11 mouse cellular contexts compared by ENCODE assay signal in genomic region chr5:124506731-124507359, GRCm38 (mm10). TPM values are rescaled to one million over a fixed set of nuclear protein-coding genes. Genes with fewer than 3 reads are reported as not detected.
A peak's percentile ranks its signal among the peaks of the same experiment; 100 is the strongest.
DNase-seq lines count a peak whose midpoint lies in the region; ATAC-seq and TF ChIP-seq lines count a peak whose summit lies in the region.
"Had no signal": no experiment of that assay in that cellular context is flagged by ENCODE, and none has a peak within 500 bp of the region (broad histone marks: within the 10 kb centered on the region; RNA-seq: fewer than 3 reads in every experiment).

No protein-coding gene starts in this region.

- no peaks in the 10 kb centered on the region for H3K9me3 ChIP-seq in heart, embryonic 14.5 days (ENCODE audit: control insufficient read depth, low read length)
- no peaks in the 10 kb centered on the region for H3K9me3 ChIP-seq in forebrain, embryonic 15.5 days

- H3K4me2 ChIP-seq in heart, embryonic 14.5 days (ENCODE audit: low read length), result no peak overlapping the region
- H3K4me2 ChIP-seq in myocyte (ENCODE audit: low read depth), result peak overlapping the region; percentile 53
- H3K4me2 ChIP-seq in forebrain, embryonic 15.5 days (replicated peaks), result no peak overlapping the region

- TF ChIP-seq POLR2A in myocyte (IDR thresholded peaks at IDR 0.05; ENCODE audit: insufficient read length, low read depth), result no peak

- peaks cover 7 to 19% of the 10 kb centered on the region in 2 experiments for H3K4me1 ChIP-seq in heart, embryonic 14.5 days (ENCODE audit: control insufficient read depth in 2 of 2, insufficient read depth in 2 of 2, low read length in 2 of 2)
- H3K4me1 ChIP-seq in forebrain, embryonic 15.5 days, result no peaks in the 10 kb centered on the region

- H3K9ac ChIP-seq in heart, embryonic 14.5 days (ENCODE audit: low read length), result peak overlapping the region; percentile 25; the same call in 1 of the 2 replicates
- no peak overlapping the region for H3K9ac ChIP-seq in forebrain, embryonic 15.5 days (replicated peaks)

- H3K4me3 ChIP-seq in layer of hippocampus, adult 2 months, result no peak overlapping the region
- H3K4me3 ChIP-seq in heart, embryonic 14.5 days (ENCODE audit: control insufficient read depth in 1 of 2, insufficient read depth in 1 of 2, low read depth in 1 of 2, low read length in 2 of 2), result no peak overlapping the region
- no peak overlapping the region for H3K4me3 ChIP-seq in myocyte
- H3K4me3 ChIP-seq in forebrain, embryonic 15.5 days, result no peak overlapping the region

- peak; percentile 28; the same call in 1 of the 2 replicates for TF ChIP-seq CTCF in layer of hippocampus, adult 2 months (conservative IDR thresholded peaks at IDR 0.05)

- intact Hi-C loops in left cerebral cortex, postnatal 36 days (cut with DNase I), result no loop called here

- H3K27me3 ChIP-seq in heart, embryonic 14.5 days (ENCODE audit: control insufficient read depth, insufficient read depth, low read length), result no peaks in the 10 kb centered on the region
- H3K27me3 ChIP-seq in myocyte (ENCODE audit: control insufficient read depth, insufficient read depth, insufficient read length), result no peaks in the 10 kb centered on the region
- no peaks in the 10 kb centered on the region for H3K27me3 ChIP-seq in forebrain, embryonic 15.5 days

- H3K79me2 ChIP-seq in myocyte (ENCODE audit: control insufficient read depth, insufficient read depth), result no peaks in the 10 kb centered on the region

- ATAC-seq in common myeloid progenitor, adult 5-6 weeks (replicated peaks; ENCODE audit: low read depth, poor library complexity, severe bottlenecking), result peak; percentile 69
- no peak for ATAC-seq in heart, embryonic 14.5 days (ENCODE audit: insufficient number of reproducible peaks, insufficient read depth, low FRiP score, low read depth)
- no peak for ATAC-seq in forebrain, embryonic 15.5 days (replicated peaks)
- ATAC-seq: forebrain, embryonic 14.5 days; midbrain, embryonic 16.5 days had no signal

- peak overlapping the region; percentile 83 for H3K27ac ChIP-seq in layer of hippocampus, adult 2 months
- H3K27ac ChIP-seq in heart, embryonic 14.5 days (replicated peaks in 1 of 2; ENCODE audit: control insufficient read depth in 1 of 2, insufficient read depth in 1 of 2, low read depth in 2 of 2, low read length in 2 of 2), result no peak overlapping the region
- no peak overlapping the region for H3K27ac ChIP-seq in forebrain, embryonic 15.5 days (replicated peaks)

- H3K36me3 ChIP-seq in heart, embryonic 14.5 days (ENCODE audit: control insufficient read depth, insufficient read depth, low read length), result peaks cover 72% of the 10 kb centered on the region
- H3K36me3 ChIP-seq in myocyte (ENCODE audit: control insufficient read depth, insufficient read depth), result no peaks in the 10 kb centered on the region
- peaks cover 4% of the 10 kb centered on the region; the same call in 1 of the 2 replicates for H3K36me3 ChIP-seq in forebrain, embryonic 15.5 days

- no peak for DNase-seq in layer of hippocampus, adult 2 months (ENCODE audit: low spot score in 2 of 2)
- no peak for DNase-seq in layer of hippocampus, postnatal 10 days (ENCODE audit: low spot score in 2 of 2)
- no peak for DNase-seq in thymus, adult 18-20 months
- no peak for DNase-seq in left cerebral cortex, postnatal 36 days (ENCODE audit: low spot score in 2 of 2)
- DNase-seq: left cerebral cortex, postnatal 4 days had no signal

- no peak overlapping the region for H3ac ChIP-seq in myocyte (ENCODE audit: control insufficient read depth, insufficient read length)

- 55% methylated on average over 10 of the region's 10 CpGs for WGBS in heart, embryonic 14.5 days
- WGBS in forebrain, embryonic 15.5 days, result 83% methylated on average over 10 of the region's 10 CpGs

TF ChIP-seq in myocyte, 11 proteins besides CTCF, POLR2A, EP300 and RAD21:
- TF ChIP-seq CEBPB (IDR thresholded peaks at IDR 0.05; ENCODE audit: insufficient read depth, poor library complexity, severe bottlenecking), result no peak
- TF ChIP-seq MYOG (IDR thresholded peaks at IDR 0.05; ENCODE audit: control insufficient read depth in 1 of 3, insufficient read depth in 1 of 3, insufficient read length in 2 of 3, low read depth in 2 of 3), result peak in 1 of 3 experiments; percentile 23

RNA-seq across cellular contexts. Expression of gene Snrnp35, which starts 23.9 kb away (rescaled TPM):
- total RNA-seq in layer of hippocampus, adult 2 months (2021), result 10 to 100 TPM; 25.7 to 25.9 TPM
- 10 to 100 TPM; 20.9 to 32.7 TPM for total RNA-seq in layer of hippocampus, postnatal 10 days (2021)
- total RNA-seq in common myeloid progenitor, adult 5-6 weeks (2017), result 12.1 and 15.4 TPM in 2 replicates
- 9.6 and 11.5 TPM in 2 replicates for polyA plus RNA-seq in heart, embryonic 14.5 days (2014; fragmentation: Nextera tagmentation; extraction: Ambion mirVana)
- 18.9 TPM for polyA plus RNA-seq in myocyte (2012; fragmentation: generic; extraction: Trizol)
- 24.9 and 26.0 TPM in 2 replicates for polyA plus RNA-seq in forebrain, embryonic 15.5 days (2015; fragmentation: Nextera tagmentation; extraction: Ambion mirVana)
- 10 to 100 TPM; 22.7 to 28.0 TPM for total RNA-seq in left cerebral cortex, postnatal 36 days (2021)

RNA-seq across cellular contexts. Expression of gene Rilpl1, which starts 24.3 kb away (rescaled TPM):
- 10 to 100 TPM; 69.1 to 78.2 TPM for total RNA-seq in layer of hippocampus, adult 2 months (2021)
- 10 to 100 TPM; 28.9 to 31.0 TPM for total RNA-seq in layer of hippocampus, postnatal 10 days (2021)
- 3.1 and 5.3 TPM in 2 replicates for total RNA-seq in common myeloid progenitor, adult 5-6 weeks (2017)
- 27.2 and 28.3 TPM in 2 replicates for polyA plus RNA-seq in heart, embryonic 14.5 days (2014; fragmentation: Nextera tagmentation; extraction: Ambion mirVana)
- polyA plus RNA-seq in myocyte (2012; fragmentation: generic; extraction: Trizol), result 43.1 TPM
- 11.6 and 12.8 TPM in 2 replicates for polyA plus RNA-seq in forebrain, embryonic 15.5 days (2015; fragmentation: Nextera tagmentation; extraction: Ambion mirVana)
- 10 to 100 TPM; 65.9 to 97.7 TPM for total RNA-seq in left cerebral cortex, postnatal 36 days (2021)

RNA-seq across cellular contexts. Expression of gene Rilpl2, which starts 28.7 kb away (rescaled TPM):
- total RNA-seq in layer of hippocampus, adult 2 months (2021), result 10 to 100 TPM; 19.3 TPM
- 10 to 100 TPM; 22.4 to 25.2 TPM for total RNA-seq in layer of hippocampus, postnatal 10 days (2021)
- total RNA-seq in common myeloid progenitor, adult 5-6 weeks (2017), result 23.1 and 32.4 TPM in 2 replicates
- polyA plus RNA-seq in heart, embryonic 14.5 days (2014; fragmentation: Nextera tagmentation; extraction: Ambion mirVana), result 14.0 and 17.1 TPM in 2 replicates
- 22.3 TPM for polyA plus RNA-seq in myocyte (2012; fragmentation: generic; extraction: Trizol)
- 26.3 and 27.8 TPM in 2 replicates for polyA plus RNA-seq in forebrain, embryonic 15.5 days (2015; fragmentation: Nextera tagmentation; extraction: Ambion mirVana)
- total RNA-seq in left cerebral cortex, postnatal 36 days (2021), result 10 to 100 TPM; 18.8 to 20.5 TPM

RNA-seq across cellular contexts. Expression of gene Tmed2, which starts 33.6 kb away (rescaled TPM):
- total RNA-seq in layer of hippocampus, adult 2 months (2021), result 10 to 100 TPM; 97.4 to 99.3 TPM
- total RNA-seq in layer of hippocampus, postnatal 10 days (2021), result 100 to 1,000 TPM in 1 of 2 experiments, 10 to 100 TPM in 1; 95.6 to 113 TPM
- 643 and 733 TPM in 2 replicates for total RNA-seq in common myeloid progenitor, adult 5-6 weeks (2017)
- polyA plus RNA-seq in heart, embryonic 14.5 days (2014; fragmentation: Nextera tagmentation; extraction: Ambion mirVana), result 437 and 446 TPM in 2 replicates
- polyA plus RNA-seq in myocyte (2012; fragmentation: generic; extraction: Trizol), result 131 TPM
- 372 and 377 TPM in 2 replicates for polyA plus RNA-seq in forebrain, embryonic 15.5 days (2015; fragmentation: Nextera tagmentation; extraction: Ambion mirVana)
- 10 to 100 TPM; 97.9 to 98.5 TPM for total RNA-seq in left cerebral cortex, postnatal 36 days (2021)

RNA-seq across cellular contexts. Expression of gene Ddx55, which starts 45.8 kb away (rescaled TPM):
- 10 to 100 TPM; 27.4 to 32.6 TPM for total RNA-seq in layer of hippocampus, adult 2 months (2021)
- total RNA-seq in layer of hippocampus, postnatal 10 days (2021), result 10 to 100 TPM; 26.4 to 30.2 TPM
- total RNA-seq in common myeloid progenitor, adult 5-6 weeks (2017), result 18.5 and 21.4 TPM in 2 replicates
- polyA plus RNA-seq in heart, embryonic 14.5 days (2014; fragmentation: Nextera tagmentation; extraction: Ambion mirVana), result 6.5 and 8.3 TPM in 2 replicates
- polyA plus RNA-seq in myocyte (2012; fragmentation: generic; extraction: Trizol), result 5.3 TPM
- polyA plus RNA-seq in forebrain, embryonic 15.5 days (2015; fragmentation: Nextera tagmentation; extraction: Ambion mirVana), result 28.2 and 28.8 TPM in 2 replicates
- total RNA-seq in left cerebral cortex, postnatal 36 days (2021), result 10 to 100 TPM; 23.9 to 31.0 TPM
